Mouse (Mus musculus) cortical plate, adult 2 months (tissue): ENCODE results near the gene Tex30.
A peak's percentile ranks its signal among the peaks of the same experiment; 100 is the strongest.

Experiments
- CTCF ChIP-seq: fragments of 200-500 bp; IDR thresholded peaks from 2 replicates; pipeline ENCODE4 v1.5.1; 2011; ENCODE audit warnings: mild to moderate bottlenecking, control low read depth, low read length; ENCODE audit not compliant: insufficient read depth; ENCODE audit errors: extremely low read depth
- POLR2A ChIP-seq: fragments of 200-500 bp; IDR thresholded peaks from 2 replicates; pipeline ENCODE4 v1.6.1; 2011; ENCODE audit warnings: mild to moderate bottlenecking, low read length, control low read depth; ENCODE audit not compliant: insufficient read depth; ENCODE audit errors: extremely low read depth

DNA sequence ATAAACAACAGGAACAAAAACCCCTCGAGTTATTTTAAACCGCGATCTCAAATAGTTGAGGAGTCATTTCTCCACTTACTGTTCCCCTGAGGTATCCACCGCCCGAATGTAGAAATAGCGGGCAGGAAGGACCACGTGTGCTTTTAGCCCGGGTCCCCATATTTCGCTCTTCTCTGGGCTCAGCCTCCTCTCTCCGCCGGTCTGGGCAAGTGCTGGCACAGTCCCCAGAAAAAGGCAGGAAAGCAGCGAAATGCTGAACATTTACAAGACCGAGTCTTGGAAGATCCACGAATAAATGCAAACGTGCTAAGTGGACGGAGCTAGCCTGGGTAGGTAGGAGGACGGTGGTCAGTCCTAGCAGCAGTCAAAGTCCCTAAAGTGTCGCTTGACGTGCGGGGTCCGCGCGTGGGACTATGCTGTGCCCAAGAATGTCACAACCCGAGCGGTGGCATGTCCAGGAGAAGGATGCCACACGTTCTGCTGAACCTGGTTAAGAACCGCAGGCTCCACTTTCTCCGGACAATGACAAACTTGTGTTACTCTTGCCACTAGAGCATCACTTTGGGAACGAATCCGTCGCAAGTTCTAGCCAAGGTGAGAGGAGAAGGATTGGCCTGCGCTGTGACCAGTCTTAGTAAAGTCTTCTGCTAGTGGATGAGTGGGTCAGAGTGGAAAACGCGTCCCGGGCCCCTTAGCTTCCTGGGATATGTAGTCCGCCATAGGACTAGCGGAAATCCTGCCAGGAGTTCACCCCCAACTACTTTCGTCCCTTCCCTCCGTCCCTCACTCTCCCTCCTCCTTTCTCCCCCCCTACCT lies 16.2 kb upstream of the Tex30 start, which contains the start of the genes Kdelc1 and Bivm:
- no peak for TF ChIP-seq CTCF
- TF ChIP-seq POLR2A, result peak; percentile 59
